Mouse (Mus musculus) olfactory bulb, adult 2 months (tissue): ENCODE results near the gene Llph.

Experiments
- CTCF ChIP-seq: fragments of 200-500 bp; IDR thresholded peaks from 2 replicates; pipeline ENCODE4 v1.5.1; 2012; ENCODE audit warnings: low read depth, mild to moderate bottlenecking, low read length, moderate library complexity; ENCODE audit not compliant: insufficient read depth
- POLR2A ChIP-seq: fragments of 200-500 bp; IDR thresholded peaks from 2 replicates; pipeline ENCODE4 v1.6.1; 2012; ENCODE audit warnings: mild to moderate bottlenecking, low read depth, low read length, moderate library complexity; ENCODE audit not compliant: insufficient read depth

GRCm38 (mm10) chr10:120231718-120232117 lies 4.8 kb downstream of the Llph start:
- TF ChIP-seq CTCF (peak; percentile 47; the same call in 1 of the 2 replicates), POLR2A (no peak)
